Mouse (Mus musculus): ENCODE results near the gene Cox15.

The Cox15 gene

GRCm38 (mm10) chr19:43760504-43760903, 7.7 kb upstream of the Cox15 start:
- peak; percentile 33 for DNase-seq

- no peak for DNase-seq
Observed at GRCm38 (mm10) chr19:43754872-43755271, 2.1 kb upstream of the Cox15 start.

GRCm38 (mm10) chr19:43754237-43754636, 1.4 kb upstream of the Cox15 start:
- DNase-seq: no peak

- DNase-seq: peak; percentile 91
Observed at GRCm38 (mm10) chr19:43753226-43753835, 531 bp upstream of the Cox15 start.

GRCm38 (mm10) chr19:43750008-43750407, 2.8 kb downstream of the Cox15 start:
- no peak for DNase-seq

DNA sequence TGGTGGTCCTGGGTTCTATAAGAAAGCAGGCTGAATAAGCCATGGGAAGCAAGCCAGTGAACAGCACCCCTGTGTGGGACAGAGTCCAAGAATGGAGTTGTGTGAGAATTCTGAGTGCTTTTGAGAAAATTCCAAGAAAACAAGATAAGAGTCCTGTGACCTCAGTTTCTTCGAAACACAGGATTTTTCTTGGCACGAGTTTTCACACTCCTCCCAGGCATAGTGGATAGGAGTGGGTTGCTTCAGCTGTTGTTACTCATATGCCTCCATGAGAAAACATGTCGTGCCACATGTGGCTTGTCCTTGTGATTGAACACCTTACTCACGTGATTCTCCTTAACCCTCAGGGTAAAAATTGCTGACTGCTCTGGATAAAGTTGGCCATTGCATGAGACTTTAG, 4.9 kb downstream of the Cox15 start:
- no peak for DNase-seq

- DNase-seq: no peak
Observed at GRCm38 (mm10) chr19:43745740-43746139, 7.1 kb downstream of the Cox15 start.

DNA sequence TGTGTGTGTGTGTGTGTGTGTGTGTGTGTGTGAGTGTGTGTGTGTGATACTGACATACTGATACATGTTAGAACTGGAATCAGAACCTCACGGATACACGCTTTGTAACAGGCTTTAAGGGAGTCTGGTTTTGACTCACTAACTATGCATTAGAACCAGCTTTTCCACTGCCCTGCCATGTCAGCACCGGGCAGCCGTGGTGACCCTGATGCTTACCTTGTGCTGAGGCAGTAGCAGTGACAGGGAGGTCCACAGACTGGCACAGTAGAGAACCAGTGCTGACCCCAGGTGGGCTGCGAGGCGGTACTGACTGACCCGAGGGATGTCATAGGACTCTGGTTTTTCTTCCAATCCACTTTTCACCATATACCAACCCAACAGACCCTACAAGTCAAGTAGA, 9.4 kb downstream of the Cox15 start:
- DNase-seq: no peak

DNA sequence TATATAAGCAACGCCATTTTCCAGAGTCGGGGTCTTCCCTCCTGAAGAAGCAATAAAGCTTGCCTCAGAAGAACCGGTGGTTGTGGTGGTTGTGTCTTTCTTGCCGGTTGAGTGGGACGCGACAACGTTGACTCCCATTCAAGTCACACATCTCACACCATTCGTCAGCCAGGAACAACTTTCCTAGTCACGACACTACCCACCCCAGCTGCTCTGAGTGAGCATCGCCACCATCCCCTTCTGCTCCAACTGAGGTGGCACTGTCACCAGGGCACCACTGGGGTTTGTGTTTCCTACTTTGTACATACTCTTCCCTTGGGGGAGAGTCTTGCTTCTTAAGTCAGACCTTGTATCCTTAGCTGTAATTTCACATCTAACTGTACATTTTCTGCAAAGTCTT, 14.4 kb downstream of the Cox15 start:
- no peak for DNase-seq

DNA sequence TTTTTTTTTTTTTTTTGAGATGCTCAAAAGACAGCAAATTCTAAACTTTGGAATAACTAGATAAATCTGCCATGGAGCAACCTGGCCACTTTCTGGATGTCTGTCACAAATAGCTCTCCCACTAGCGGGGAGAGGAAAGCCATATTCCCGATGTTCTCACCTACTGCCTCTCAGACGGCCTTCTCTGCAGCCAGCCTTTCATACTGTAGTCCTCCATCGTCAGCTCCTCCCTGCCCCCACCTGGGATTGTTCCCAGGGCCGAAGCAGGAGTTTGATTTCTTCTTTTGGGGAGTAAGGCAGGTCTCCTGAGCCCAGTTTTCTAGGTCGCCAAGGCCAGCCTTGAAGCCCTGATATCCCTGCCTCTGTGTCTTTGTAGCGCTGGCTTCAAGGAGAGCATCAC, 21.6 kb downstream of the Cox15 start:
- DNase-seq: no peak

GRCm38 (mm10) chr19:43730037-43730428, 22.8 kb downstream of the Cox15 start:
- DNase-seq: no peak

DNA sequence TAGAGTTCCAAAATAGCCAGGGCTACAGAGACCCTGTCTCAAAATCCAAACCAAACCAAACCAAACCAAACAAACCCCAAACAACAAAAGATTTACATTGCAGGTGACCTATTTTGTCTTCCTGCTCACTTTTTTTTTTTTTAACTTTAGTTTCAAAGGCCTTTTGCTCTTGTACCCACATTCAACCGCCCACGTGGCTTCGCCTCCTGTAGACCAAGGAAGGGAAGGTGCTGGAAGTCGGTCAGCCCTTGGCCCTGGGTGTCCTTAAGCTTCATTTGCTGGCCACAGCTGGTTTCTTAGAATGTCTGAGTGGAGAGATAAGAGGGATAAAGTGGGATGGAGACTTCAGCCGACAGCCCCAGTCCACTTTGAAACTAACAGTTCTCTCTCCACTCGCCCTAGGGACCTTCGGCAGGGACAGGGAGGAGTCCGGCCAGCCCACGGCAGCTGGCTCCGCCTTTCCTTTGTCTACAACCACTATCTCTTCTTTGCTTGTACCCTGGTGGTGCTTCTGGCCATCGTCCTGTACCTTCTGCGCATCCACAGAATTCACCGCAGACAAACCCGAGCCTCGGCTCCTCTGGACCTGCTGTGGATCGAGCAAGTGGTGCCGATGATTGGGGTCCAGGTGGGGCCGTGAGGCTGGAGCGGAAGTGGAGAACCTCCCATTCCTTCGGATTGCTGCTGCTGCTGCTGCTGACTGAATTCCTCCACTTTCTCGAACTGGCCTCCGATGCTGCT, 23.3 kb downstream of the Cox15 start:
- DNase-seq: no peak

GRCm38 (mm10) chr19:43726510-43727146, 26.2 kb downstream of the Cox15 start:
- no peak for DNase-seq

- DNase-seq: no peak
Observed at GRCm38 (mm10) chr19:43724821-43725220, 28.0 kb downstream of the Cox15 start.

DNA sequence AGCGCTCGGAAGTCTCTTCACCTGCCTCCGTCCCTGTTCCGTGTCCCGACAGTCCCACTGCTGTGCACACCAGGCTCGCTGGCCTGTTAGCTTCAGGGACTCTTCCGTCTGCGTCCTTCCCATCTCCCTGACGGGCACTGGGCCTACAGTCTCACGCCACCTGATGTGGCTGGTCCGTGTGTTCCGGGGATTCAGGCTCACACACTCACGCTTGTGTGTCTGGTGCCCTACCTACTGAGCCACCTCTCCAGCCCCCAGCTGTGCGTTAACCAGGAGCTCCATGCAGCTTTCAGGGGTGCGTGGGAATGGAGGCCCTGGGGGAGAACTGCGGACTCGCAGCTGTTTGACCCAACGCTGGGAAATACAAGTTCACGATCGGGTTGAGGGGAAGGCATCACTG, 28.6 kb downstream of the Cox15 start:
- no peak for DNase-seq

DNA sequence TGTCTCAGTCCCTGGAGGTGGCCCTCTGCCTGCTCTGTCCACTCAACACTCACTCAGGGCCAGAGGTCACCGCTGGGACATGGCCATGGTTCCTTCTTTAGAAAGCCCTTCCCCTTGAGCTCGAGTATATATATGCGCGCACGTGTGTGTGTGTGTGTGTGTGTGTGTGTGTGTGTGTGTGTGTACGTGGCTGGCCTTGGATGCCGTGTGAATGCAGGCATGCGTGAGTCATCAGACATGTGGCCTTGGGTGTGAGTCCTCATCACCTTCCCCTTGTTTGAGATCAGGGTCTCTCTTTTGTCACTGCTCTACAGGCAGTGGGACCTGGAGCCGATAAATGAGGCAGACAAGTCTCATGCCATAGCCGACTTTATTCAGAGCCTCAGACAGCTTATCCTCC, 29.3 kb downstream of the Cox15 start:
- no peak for DNase-seq

GRCm38 (mm10) chr19:43722891-43723290, 29.9 kb downstream of the Cox15 start:
- no peak for DNase-seq

GRCm38 (mm10) chr19:43720061-43720460, 32.7 kb downstream of the Cox15 start:
- DNase-seq: no peak

- DNase-seq: no peak
Observed at GRCm38 (mm10) chr19:43711971-43712370, 40.8 kb downstream of the Cox15 start.

GRCm38 (mm10) chr19:43711159-43711916, 41.5 kb downstream of the Cox15 start:
- DNase-seq: no peak

GRCm38 (mm10) chr19:43709317-43709716, 43.5 kb downstream of the Cox15 start:
- no peak for DNase-seq

DNA sequence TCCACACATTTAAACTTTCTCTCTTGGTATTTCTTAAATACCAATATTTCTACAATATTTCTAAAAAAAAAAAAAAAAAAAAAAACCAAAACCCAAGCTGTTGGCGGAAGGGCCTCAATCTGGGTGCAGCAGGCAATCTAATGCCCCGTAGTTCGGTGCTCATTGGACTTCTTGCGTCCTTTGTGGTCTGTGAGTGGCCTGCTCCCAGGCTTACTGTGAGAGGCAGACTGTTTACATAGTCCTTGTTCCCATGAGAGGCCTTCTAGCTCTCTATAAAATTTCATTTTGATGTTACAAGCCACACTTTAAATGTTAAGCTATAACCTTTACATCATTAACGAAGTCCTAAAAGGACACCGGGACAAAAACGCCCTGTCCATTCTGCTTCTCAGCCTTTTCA, 44.6 kb downstream of the Cox15 start:
- no peak for DNase-seq

GRCm38 (mm10) chr19:43704787-43705497, 47.9 kb downstream of the Cox15 start:
- DNase-seq: no peak

Measured in layer of hippocampus, adult 9-11 months (tissue).